Mouse (Mus musculus) bone marrow, adult 2 months (tissue): ENCODE measurements at regions not wholly inside any gene's neighbourhood (a gene's known extent, or its start where the extent isn't known, plus 50 kb on each side); places are given as distances from the start of the nearest gene placed in this dataset.

Experiments used
- CTCF ChIP-seq: fragments of 200-500 bp; IDR thresholded peaks from 2 replicates; pipeline ENCODE4 v1.5.1; 2011; ENCODE audit warnings: low read length, control low read depth; ENCODE audit not compliant: control insufficient read depth, insufficient read depth
- POLR2A ChIP-seq: fragments of 200-500 bp; IDR thresholded peaks from 2 replicates; pipeline ENCODE4 v1.6.1; 2011; ENCODE audit warnings: low read depth, mild to moderate bottlenecking, control low read depth, low read length, borderline replicate concordance; ENCODE audit not compliant: control insufficient read depth

DNA sequence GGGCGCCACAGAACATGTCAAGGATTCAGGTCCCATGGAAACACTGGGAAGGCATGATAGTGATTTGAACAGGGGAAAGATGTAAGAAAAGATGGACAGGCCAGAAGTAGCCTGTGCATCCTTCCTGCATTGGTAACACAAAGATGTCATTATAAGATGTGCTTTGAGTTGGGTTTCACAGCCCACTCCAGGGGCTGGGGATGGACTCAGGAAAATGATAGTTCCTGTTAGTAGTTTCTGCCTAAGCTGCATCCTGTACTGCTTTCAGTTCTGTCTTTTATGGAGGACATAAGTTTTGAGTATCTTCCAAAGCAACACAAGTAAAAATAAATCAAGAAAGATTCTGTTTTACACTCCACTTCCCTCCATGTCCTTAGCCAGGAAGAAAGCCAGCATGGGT, 109.2 kb upstream of the Atp2b1 start:
- TF ChIP-seq CTCF (no peak), POLR2A (no peak)
